Mouse (Mus musculus) kidney, embryonic 16.5 days (tissue): ENCODE results near the gene Kcnmb3. TPM values are rescaled to one million over a fixed set of nuclear protein-coding genes. Genes with fewer than 3 reads are reported as not detected.
A peak's percentile ranks its signal among the peaks of the same experiment; 100 is the strongest.

Source experiments
- ATAC-seq: fragments of 200-750 bp; cut with Nextera tagmentation; 2 replicates; pipeline ENCODE4 v1.8.0; 2017; ENCODE audit warnings: moderate TSS enrichment; ENCODE audit not compliant: low FRiP score, low TSS enrichment
- H3K27ac ChIP-seq: fragments of 300-500 bp; sonication (generic); 2 replicates; pipeline ENCODE4 v1.5.1; 2014; ENCODE audit warnings: low read length
- H3K27me3 ChIP-seq: fragments of 300-500 bp; sonication (generic); 2 replicates; pipeline ENCODE4 v1.6.1; 2014; ENCODE audit warnings: low read length, control low read depth, mixed read lengths; ENCODE audit not compliant: insufficient read depth
- H3K36me3 ChIP-seq: fragments of 300-500 bp; sonication (generic); 2 replicates; pipeline ENCODE4 v1.6.1; 2014; ENCODE audit warnings: low read length, control low read depth, mixed read lengths; ENCODE audit not compliant: insufficient read depth
- H3K4me1 ChIP-seq: fragments of 300-500 bp; sonication (generic); 2 replicates; pipeline ENCODE4 v1.6.1; 2014; ENCODE audit warnings: low read length, control low read depth, mixed read lengths; ENCODE audit not compliant: insufficient read depth
- H3K4me2 ChIP-seq: fragments of 300-500 bp; sonication (generic); replicated peaks from 2 replicates; pipeline ENCODE4 v1.6.1; 2014; ENCODE audit warnings: low read depth, low read length
- H3K4me3 ChIP-seq: fragments of 300-500 bp; sonication (generic); 2 replicates; pipeline ENCODE4 v1.5.1; 2014; ENCODE audit warnings: mild to moderate bottlenecking, low read length
- H3K9ac ChIP-seq: fragments of 300-500 bp; sonication (generic); replicated peaks from 2 replicates; pipeline ENCODE4 v1.6.1; 2014; ENCODE audit warnings: low read length
- H3K9me3 ChIP-seq: fragments of 300-500 bp; sonication (generic); 2 replicates; pipeline ENCODE4 v1.6.1; 2016; ENCODE audit warnings: low read length, control low read depth
- WGBS: fragments of 180-500 bp; shearing (Covaris S2); extraction: QIAGEN DNeasy Blood & Tissue Kit; methylation state at CpG from one replicate; pipeline ENCODE4 v1.1.7; 2014; 5-methylcytosine and 5-hydroxymethylcytosine counted together
- polyA plus RNA-seq: library from polyadenylated mRNA; unstranded; fragments of >200 nt; fragmentation: Nextera tagmentation; extraction: Ambion mirVana; gene quantifications from 2 replicates; pipeline ENCODE4 v1.2.1, GENCODE M21; 2015

The Kcnmb3 gene
- polyA plus RNA-seq, 1 experiment from 2014 or later: 0.26 TPM

DNA sequence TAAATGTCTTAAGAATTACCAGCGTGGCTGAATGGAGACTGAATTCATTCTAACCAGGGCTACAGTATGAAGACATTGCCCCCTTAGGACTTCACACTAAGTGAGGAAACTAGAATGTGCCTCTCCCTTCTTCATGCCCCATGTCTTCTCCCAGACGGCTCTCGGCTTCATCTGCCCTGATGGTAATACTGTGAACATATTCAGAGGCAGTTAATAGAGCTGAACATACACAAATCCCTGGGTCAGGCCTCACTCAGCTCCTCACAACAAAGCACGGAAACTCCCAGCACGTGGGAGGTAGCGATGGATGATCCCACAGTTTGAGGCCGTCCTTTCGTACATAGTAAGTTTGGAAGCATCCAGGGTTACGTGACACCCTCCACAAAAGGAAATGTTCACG, 18.8 kb downstream of the Kcnmb3 start:
- Histone ChIP-seq H3K27me3 (no peaks in the 10 kb centered on the region), H3K4me2 (no peak overlapping the region), H3K9me3 (no peaks in the 10 kb centered on the region), H3K4me1 (peaks cover 30% of the 10 kb centered on the region), H3K36me3 (no peaks in the 10 kb centered on the region), H3K9ac (no peak overlapping the region), H3K27ac (no peak overlapping the region), H3K4me3 (no peak overlapping the region)
- peak; percentile 44; the same call in 1 of the 2 replicates for ATAC-seq
- WGBS: 31% methylated on average over 10 of the region's 10 CpGs

DNA sequence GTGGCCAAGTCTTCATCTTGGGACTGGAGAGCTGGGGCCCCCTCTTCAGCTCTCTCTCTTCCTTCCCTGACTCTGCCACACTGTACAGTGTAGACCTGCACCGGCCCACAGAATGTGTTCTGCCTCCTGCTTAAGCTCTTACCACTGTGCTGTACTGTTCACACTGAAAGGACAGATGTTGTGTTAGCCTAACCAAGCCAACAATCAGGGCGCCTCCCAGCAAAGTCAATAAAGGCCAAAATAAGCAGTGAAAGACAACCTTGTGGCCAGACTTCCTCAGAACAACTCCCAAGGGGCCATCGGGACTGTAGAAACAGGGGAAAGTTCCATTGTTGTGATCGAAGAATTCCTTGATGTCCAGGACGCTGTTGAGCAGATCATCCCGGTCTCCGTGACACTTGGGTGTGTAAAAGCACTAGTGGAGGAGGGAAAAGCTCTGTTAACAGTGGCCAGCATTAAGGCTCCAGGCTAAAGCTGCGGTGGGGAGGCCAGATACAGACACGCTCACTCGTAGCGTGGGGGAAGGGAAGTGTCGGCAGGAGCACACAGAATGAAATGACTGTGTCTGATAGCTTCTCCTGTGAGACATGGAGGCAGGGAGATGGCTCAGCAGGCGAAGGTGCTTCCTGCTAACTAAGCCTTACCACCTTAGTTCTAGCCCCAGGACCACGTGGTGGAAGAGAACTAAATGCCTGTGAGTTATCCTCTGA, 19.7 kb downstream of the Kcnmb3 start:
- no peak overlapping the region for H3K4me3 ChIP-seq
- peak overlapping the region; percentile 75; the same call in 1 of the 2 replicates for H3K27ac ChIP-seq
- ATAC-seq: 0 out of 2 replicates have a peak, but pooled peaks have one; percentile 47
- peak overlapping the region; percentile 36 for H3K4me2 ChIP-seq
- no peak overlapping the region for H3K9ac ChIP-seq
- H3K27me3 ChIP-seq: no peaks in the 10 kb centered on the region
- H3K4me1 ChIP-seq: peaks cover 30% of the 10 kb centered on the region
- H3K36me3 ChIP-seq: no peaks in the 10 kb centered on the region
- 42% methylated on average over 14 of the region's 14 CpGs for WGBS
- no peaks in the 10 kb centered on the region for H3K9me3 ChIP-seq

DNA sequence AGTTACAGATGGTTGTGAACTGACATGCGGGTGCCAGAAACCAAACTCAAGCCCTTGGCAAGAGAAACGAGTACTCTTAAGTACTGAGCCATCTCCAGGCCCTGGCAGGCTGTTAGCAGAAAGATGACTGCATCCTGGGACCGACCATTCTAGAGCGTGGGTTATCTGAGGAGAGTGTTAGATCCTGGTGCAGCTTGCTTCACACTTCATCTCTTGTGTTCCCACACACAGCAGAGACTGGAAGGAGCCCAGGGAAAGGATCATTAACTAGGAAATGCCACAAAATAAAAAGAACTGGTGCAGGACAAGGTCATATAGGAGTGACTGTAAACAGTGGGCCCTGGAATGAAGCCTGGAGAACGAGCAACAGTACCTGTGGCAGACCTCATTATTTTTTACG, 20.9 kb downstream of the Kcnmb3 start:
- peak overlapping the region; percentile 75; the same call in 1 of the 2 replicates for H3K27ac ChIP-seq
- ATAC-seq: peak; percentile 74
- no peaks in the 10 kb centered on the region for H3K9me3 ChIP-seq
- no peak overlapping the region for H3K4me2 ChIP-seq
- peaks cover 30% of the 10 kb centered on the region for H3K4me1 ChIP-seq
- H3K4me3 ChIP-seq: no peak overlapping the region
- WGBS: 30% methylated on average over 6 of the region's 6 CpGs
- peaks cover 3% of the 10 kb centered on the region; the same call in 1 of the 2 replicates for H3K36me3 ChIP-seq
- H3K27me3 ChIP-seq: no peaks in the 10 kb centered on the region
- no peak overlapping the region for H3K9ac ChIP-seq

DNA sequence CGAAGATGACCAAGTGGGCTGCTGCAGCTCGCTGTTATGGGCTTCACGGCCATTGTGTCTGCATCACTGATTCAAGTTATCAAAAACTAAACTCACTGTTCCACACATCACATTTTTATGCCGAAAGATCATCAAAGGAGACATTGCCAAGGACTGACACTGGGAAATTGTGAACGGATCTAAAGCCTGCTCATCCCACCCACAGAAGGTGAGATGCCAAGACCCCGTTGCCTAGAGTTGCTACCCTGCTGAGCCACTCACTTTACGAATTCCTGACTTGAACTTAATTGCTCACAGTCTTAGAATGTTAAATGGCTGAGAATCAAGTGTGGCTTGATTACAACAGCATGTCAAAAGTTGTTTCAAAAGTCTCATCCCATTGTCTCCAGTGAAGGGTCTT, 21.6 kb downstream of the Kcnmb3 start:
- Histone ChIP-seq H3K4me1 (peaks cover 30% of the 10 kb centered on the region), H3K4me3 (no peak overlapping the region), H3K9ac (no peak overlapping the region), H3K4me2 (no peak overlapping the region), H3K27ac (peak overlapping the region; percentile 75; the same call in 1 of the 2 replicates), H3K9me3 (no peaks in the 10 kb centered on the region), H3K27me3 (no peaks in the 10 kb centered on the region), H3K36me3 (peaks cover 3% of the 10 kb centered on the region; the same call in 1 of the 2 replicates)
- no peak for ATAC-seq
- 66% methylated on average over 7 of the region's 7 CpGs for WGBS

DNA sequence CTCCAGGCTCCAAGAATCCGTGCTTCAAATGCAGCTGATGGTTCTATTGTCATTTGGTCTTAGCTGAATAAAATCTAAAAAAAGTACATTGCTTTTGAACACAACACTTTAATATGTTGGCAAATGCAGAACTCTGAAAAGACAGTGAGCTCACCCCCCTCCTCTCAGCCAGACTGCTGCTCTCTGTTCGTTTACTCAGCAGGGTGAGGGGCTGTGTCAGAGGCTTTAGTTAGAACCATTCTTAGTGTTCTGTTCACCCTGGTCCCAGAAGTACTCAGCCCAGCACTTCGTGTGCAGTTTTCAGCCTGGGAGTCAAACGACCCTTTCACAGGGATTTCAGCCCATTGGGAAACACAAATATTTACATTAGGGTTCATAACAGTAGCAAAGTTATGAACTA, 23.6 kb downstream of the Kcnmb3 start:
- 71% methylated on average over 4 of the region's 4 CpGs for WGBS
- H3K36me3 ChIP-seq: peaks cover 15% of the 10 kb centered on the region
- peaks cover 26% of the 10 kb centered on the region for H3K4me1 ChIP-seq
- H3K4me2 ChIP-seq: no peak overlapping the region
- H3K4me3 ChIP-seq: no peak overlapping the region
- no peak overlapping the region for H3K27ac ChIP-seq
- no peaks in the 10 kb centered on the region for H3K9me3 ChIP-seq
- H3K27me3 ChIP-seq: no peaks in the 10 kb centered on the region
- H3K9ac ChIP-seq: no peak overlapping the region
- no peak for ATAC-seq

DNA sequence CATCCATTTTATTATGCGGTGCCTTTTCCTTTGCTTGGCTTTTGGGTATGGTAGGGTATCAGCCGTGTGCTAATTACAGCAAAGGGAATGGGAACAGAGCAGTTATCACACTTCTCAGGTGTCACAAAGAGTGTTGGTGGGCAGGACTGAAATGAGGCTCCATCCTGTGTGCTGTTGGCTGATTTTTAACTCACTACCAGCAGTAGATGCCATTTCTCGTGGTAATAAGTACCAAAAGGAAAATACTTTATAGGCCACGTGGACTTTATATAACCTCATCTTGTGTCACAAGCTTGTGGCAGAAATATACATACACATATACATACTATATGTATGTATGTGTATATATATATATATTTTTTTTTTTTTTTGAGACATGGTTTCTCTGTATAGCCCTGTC, 24.7 kb downstream of the Kcnmb3 start:
- H3K9me3 ChIP-seq: no peaks in the 10 kb centered on the region
- no peak overlapping the region for H3K4me2 ChIP-seq
- peaks cover 15% of the 10 kb centered on the region for H3K4me1 ChIP-seq
- WGBS: 79% methylated on average over 4 of the region's 4 CpGs
- no peak overlapping the region for H3K4me3 ChIP-seq
- no peak overlapping the region for H3K27ac ChIP-seq
- ATAC-seq: no peak
- H3K36me3 ChIP-seq: peaks cover 25% of the 10 kb centered on the region
- no peak overlapping the region for H3K9ac ChIP-seq
- no peaks in the 10 kb centered on the region for H3K27me3 ChIP-seq

DNA sequence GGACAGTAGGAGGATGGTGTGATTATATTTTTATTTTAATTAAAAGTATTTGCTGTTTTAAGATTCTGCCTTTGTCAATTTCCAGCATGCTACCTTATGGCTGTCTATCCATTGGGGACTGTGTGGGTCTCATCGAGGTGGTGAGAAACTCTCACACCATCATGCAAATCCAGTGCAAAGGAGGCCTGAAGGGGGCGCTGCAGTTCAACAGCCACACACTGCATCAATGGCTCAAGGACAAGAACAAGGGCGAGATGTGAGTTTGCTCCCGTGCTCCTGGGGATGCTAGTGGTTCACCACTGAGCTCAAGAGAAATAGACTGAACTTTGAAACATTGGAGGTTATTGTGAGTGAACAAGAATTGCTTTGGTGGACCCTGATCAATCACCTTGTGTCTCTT, 32.3 kb downstream of the Kcnmb3 start:
- Histone ChIP-seq H3K4me3 (no peak overlapping the region), H3K36me3 (peaks cover 72% of the 10 kb centered on the region), H3K9me3 (no peaks in the 10 kb centered on the region), H3K27me3 (no peaks in the 10 kb centered on the region), H3K4me2 (no peak overlapping the region), H3K4me1 (no peaks in the 10 kb centered on the region), H3K9ac (no peak overlapping the region), H3K27ac (no peak overlapping the region)
- ATAC-seq: no peak
- WGBS: 75% methylated on average over 4 of the region's 4 CpGs

DNA sequence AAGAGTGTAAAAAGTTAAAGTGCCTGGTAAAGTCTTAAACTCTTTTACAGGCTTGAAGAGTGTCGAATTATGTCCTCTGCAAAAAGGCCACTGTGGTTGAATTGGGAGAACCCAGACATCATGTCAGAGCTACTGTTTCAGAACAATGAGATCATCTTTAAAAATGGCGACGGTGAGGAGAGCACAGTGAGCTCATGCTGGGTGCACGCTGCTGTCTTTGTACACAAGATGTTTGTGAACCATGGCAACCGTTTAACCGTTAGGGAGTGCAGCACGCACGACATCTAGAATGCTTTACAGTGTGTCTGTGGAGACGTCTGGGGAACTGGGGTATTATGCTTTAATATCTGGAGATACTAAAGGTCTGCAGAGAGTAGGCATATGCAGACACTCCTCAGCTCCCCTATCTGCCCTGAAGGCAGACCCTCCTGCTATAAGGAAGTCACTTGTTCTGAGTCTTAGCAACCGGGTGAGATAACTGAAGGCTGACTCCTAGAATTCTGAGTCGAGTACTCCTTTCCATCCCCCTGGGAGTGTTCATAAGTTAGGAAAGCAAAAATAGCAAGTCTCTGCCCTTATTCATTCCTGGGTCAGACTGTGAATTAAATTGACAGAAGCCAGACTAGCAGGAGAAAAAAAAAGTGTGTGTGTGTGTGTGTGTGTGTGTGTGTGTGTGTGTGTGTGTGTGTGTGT, 37.6 kb downstream of the Kcnmb3 start:
- WGBS: 77% methylated on average over 11 of the region's 11 CpGs

DNA sequence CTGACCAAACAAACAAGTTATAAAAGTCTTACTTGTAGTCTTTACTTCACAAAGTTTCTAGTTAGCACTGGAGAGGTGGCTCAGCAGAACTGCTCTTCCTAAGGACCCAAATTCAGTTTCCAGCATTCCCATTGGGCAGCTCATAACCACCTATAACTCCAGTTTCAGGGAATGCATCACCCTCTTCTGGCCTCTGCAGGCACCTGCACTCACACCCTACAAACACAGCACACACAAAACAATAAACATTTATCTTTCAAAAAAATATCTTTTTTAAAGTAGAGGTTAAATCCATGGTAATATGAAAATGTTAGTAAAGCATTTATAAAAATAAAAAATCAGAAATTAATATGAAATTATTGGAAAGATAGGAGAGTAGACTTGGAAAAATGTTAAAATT, 50.3 kb downstream of the Kcnmb3 start:
- Histone ChIP-seq H3K4me3 (no peak overlapping the region), H3K9ac (no peak overlapping the region), H3K27ac (no peak overlapping the region), H3K4me1 (no peaks in the 10 kb centered on the region), H3K27me3 (no peaks in the 10 kb centered on the region), H3K4me2 (no peak overlapping the region), H3K9me3 (no peaks in the 10 kb centered on the region), H3K36me3 (peaks cover 55% of the 10 kb centered on the region)
- no peak for ATAC-seq

More for the DNA sequence above, 37.6 kb downstream of the Kcnmb3 start:
- Histone ChIP-seq H3K4me1 (no peaks in the 10 kb centered on the region), H3K4me2 (no peak overlapping the region), H3K27ac (no peak overlapping the region), H3K4me3 (no peak overlapping the region), H3K9ac (no peak overlapping the region), H3K9me3 (no peaks in the 10 kb centered on the region), H3K27me3 (no peaks in the 10 kb centered on the region), H3K36me3 (peaks cover 61% of the 10 kb centered on the region)
- ATAC-seq: no peak

DNA sequence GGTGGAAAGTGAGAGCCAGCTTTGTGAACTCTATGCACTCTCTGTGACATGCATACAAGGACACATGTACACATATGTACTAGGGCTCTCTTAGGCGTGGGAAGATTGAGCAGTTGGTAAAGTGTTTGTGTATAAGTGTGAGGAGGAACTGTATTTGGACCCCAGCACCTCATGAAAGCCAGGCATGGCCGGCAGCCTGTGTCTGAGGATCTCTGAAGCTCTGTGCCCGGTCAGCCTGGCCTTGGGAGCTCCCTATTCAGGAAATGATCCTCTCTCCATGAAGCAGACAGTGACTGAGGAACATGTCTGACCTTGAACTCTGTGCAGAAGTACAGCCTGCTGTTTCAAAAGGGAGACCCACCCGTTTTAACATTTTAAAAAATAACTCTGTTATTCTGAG, 53.3 kb downstream of the Kcnmb3 start:
- H3K9me3 ChIP-seq: no peaks in the 10 kb centered on the region
- 83% methylated on average over 4 of the region's 4 CpGs for WGBS
- H3K4me2 ChIP-seq: no peak overlapping the region
- H3K27ac ChIP-seq: no peak overlapping the region
- no peak overlapping the region for H3K4me3 ChIP-seq
- H3K27me3 ChIP-seq: no peaks in the 10 kb centered on the region
- H3K4me1 ChIP-seq: no peaks in the 10 kb centered on the region
- H3K9ac ChIP-seq: no peak overlapping the region
- H3K36me3 ChIP-seq: peaks cover 41% of the 10 kb centered on the region
- no peak for ATAC-seq
